Mouse (Mus musculus) cortical plate, adult 2 months (tissue): ENCODE measurements at regions not wholly inside any gene's neighbourhood (a gene's known extent, or its start where the extent isn't known, plus 50 kb on each side); places are given as distances from the start of the nearest gene placed in this dataset.

Experiments
- CTCF ChIP-seq: fragments of 200-500 bp; IDR thresholded peaks from 2 replicates; pipeline ENCODE4 v1.5.1; 2011; ENCODE audit warnings: mild to moderate bottlenecking, control low read depth, low read length; ENCODE audit not compliant: insufficient read depth; ENCODE audit errors: extremely low read depth
- POLR2A ChIP-seq: fragments of 200-500 bp; IDR thresholded peaks from 2 replicates; pipeline ENCODE4 v1.6.1; 2011; ENCODE audit warnings: mild to moderate bottlenecking, low read length, control low read depth; ENCODE audit not compliant: insufficient read depth; ENCODE audit errors: extremely low read depth

- TF ChIP-seq CTCF (no peak), POLR2A (no peak)
Measured at GRCm38 (mm10) chr14:31918921-31919320, 88.5 kb upstream of the Ankrd28 start.
